Mouse (Mus musculus) thymus, postnatal 4 days (tissue): Measurements from ENCODE around the gene Rnf39.
"Not testable (repeated sequence)": the region's sequence is repeated elsewhere in the genome, so short reads cannot be mapped to it uniquely, and the experiment has no call there.

Experiments used
- DNase-seq: peaks from one replicate; pipeline ENCODE4 v3.0.0; 2021

Rnf39 gene

GRCm38 (mm10) chr17:36988475-36988874, 45.8 kb downstream of the Rnf39 start:
- peak; percentile 17 for DNase-seq

GRCm38 (mm10) chr17:36989437-36989836, 46.7 kb downstream of the Rnf39 start, which contains the start of gene H2-M5:
H2-M5 (minus strand) TSS chr17:36989537.
- DNase-seq, result no peak

- DNase-seq, result not testable (repeated sequence)
These were observed 47.9 kb downstream of the Rnf39 start for GRCm38 (mm10) chr17:36990630-36991029.

- no peak for DNase-seq
These were observed 49.8 kb downstream of the Rnf39 start for GRCm38 (mm10) chr17:36992336-36993104.

GRCm38 (mm10) chr17:36993770-36994325, 51.1 kb downstream of the Rnf39 start:
- DNase-seq, result no peak

GRCm38 (mm10) chr17:36994528-36994927, 51.8 kb downstream of the Rnf39 start:
- DNase-seq, result no peak

- DNase-seq, result no peak
These were observed 52.7 kb downstream of the Rnf39 start for GRCm38 (mm10) chr17:36995448-36995847.

GRCm38 (mm10) chr17:36997033-36997735, 54.5 kb downstream of the Rnf39 start:
- peak; percentile 89 for DNase-seq
